Mouse (Mus musculus) cerebellum, postnatal 36 days (tissue): Measurements from ENCODE around the gene Mpdu1.
"Not testable (repeated sequence)": the region's sequence is repeated elsewhere in the genome, so short reads cannot be mapped to it uniquely, and the experiment has no call there.

ENCODE experiments used
- DNase-seq, 2 experiments: peaks; one replicate each; pipeline ENCODE4 v3.0.0; 2021 to 2022; ENCODE audit warnings: mixed read lengths in 2 of 2

The Mpdu1 gene

DNA sequence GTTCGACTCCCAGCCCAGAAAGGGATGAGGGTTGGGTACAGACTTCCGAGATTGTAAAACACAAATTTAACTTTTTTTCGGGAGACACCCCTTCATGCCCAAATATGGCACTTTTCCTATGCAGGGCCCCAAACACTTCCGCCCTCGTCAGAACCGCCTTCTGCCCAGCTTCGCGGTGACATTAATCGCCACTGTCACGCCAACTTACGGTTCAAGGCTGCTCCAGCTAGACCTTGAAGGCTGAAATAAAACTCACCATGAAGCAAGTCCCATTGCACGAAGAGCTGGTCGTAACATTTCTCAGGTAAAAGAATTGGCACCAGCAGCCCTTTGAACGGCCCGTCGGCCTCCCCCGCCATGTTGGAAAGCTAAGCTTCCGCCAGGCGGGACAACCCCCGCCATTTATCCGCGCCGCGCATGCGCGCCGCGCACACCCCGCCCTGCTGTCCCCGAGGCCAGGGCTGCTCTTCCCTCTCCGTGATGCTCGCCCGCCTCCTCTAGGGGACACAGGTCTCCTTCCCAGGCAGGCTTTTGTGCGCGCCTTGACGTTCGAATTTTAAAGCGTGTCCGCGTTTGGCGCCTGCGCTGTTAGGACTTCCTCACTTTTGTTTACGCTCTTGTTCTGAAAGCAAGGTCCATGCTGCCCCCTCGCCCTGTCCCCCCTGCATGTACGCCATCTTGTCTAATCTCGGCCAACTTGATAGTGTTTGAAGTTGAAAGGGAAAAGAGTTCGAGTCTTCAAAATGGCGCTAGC is at the start of gene Mpdu1:
Gene Mpdu1 (minus strand): TSS at position 430 of the 754 bp plus-strand sequence.
- DNase-seq: peak; percentile 91 to 94

DNA sequence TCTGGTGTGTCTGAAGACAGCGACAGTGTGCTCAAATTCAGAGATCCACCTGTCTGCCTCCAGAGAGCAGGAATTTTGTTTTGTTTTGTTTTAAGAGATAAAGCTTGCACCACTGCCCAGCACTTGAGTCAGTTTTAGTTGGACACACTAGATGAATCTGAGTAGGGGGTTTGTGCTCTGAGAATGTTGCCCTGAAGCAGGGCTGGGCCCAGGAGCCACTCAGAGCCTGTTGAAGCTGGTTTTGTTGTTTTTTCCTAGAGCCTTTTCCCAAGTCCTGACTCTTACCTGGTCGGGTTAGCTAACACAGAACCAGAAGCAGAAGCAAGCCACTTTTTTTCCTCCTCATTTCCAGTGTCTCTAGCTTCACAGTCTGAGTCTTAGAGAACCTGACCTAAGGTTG is 48.6 kb upstream of the Mpdu1 start:
- DNase-seq: no peak

DNA sequence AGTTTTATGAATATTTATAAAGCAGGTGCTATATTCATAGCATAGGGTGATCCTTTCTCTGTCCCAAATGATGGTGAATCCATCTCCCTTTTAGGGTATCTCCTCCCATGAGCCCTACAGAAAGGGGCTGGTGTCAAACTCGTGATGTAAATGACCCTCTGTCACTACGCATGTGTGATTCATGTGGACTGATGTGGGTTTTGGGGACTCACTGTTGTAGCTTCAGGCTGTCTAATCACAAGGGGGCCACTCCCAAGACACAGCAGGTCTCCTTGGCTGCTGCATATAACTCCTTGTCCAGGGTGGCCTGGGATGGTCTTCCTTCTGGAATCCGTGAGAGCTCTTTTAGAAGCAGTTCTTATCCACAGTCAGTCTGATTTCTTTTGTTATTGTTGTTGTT is 48.0 kb upstream of the Mpdu1 start:
- DNase-seq: no peak

DNA sequence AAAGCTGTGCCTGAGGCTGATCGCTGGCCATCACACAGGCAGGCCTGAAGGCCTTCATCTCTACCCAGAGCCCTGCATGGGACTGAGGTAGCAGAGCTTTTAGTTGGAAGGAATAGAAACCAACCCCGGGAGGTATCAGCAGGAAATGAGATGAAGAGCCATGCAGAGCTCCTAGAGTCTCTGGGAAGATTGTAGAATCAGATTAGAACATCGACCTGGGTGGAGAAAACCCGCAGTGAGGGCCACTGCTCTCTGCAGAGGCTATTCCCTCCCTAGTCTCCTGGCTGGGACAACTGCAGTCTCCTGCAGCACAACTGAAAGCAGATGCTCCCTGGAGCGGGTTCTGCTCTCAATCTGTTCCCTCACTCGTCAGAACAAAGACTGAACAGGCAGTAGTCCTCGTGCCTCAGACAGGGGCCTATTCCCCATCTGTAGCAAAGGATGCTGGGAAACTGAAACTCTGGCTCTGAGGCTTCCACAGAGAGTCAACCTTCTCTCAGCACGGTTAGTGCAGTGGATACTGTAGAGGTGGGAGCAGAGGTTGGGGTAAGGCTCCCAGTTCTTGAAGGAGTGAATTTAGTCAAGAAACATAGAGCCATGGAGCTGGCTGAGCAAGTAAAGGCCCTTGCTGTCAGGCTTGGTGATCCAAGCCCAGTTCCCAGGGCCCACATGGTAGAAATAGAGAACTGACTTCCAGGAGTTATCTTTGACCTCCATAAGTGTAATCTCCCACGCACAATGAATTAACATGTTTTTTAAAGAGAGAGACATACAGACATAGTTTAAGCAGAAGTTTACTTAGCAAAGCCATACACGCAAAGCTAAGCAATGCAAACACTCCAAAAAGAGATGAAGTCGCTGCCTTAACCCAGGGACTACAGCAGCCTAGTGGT is 47.4 kb upstream of the Mpdu1 start:
- DNase-seq: no peak

DNA sequence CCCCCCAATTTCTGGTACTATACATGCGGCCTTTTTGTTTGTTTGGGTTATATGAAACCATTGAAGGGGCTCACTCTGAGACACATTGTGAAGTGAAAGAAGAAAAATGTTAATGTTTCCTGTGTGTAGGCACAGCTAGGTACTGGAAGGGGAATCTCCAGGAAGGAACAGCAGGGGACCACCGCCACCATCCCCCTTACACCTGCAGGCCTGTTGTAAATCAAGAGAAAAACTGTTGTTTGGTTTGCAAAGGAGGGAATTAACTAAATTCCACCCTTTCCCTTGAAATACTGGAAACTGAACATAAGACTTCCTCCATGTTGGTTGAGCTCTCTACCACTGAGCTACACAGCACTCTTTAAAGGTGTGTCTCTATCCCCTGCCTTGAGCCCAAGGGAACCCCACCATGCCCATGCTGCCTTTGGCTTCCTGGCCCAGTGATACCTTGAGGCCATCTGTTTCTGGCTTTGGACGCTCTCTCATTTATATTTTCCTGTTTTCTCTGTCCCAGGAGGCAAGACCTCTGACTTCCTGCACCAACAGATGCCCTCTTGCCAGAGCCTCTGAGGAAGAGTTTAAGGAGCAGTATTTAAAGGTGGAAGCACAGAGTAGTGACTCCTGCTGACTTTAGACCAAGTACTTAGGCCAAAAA is 46.3 kb upstream of the Mpdu1 start:
- peak; percentile 28 to 30 for DNase-seq

DNA sequence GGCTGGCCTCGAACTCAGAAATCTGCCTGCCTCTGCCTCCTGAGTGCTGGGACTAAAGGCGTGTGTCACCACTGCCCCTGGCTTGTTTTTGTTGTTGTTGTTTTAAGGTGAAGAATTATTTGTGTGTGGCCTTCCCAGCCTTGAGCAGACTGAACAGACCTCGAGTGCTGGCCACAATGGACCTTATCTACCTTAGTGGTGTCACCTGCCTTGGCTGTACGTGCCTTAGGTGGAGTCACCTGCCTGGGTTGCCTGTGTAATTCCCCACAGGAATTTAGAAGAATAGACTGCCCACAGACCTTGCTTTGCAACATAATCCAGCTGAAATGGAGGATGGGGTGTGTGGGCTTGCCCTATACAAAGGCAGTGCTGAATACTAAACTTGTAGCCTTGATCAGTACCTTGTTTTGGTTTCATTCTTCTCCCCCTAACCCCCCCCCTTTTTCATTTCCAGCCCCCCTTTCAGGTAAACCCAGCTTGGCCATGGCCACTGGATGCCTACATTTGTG is 45.5 kb upstream of the Mpdu1 start:
- no peak for DNase-seq

DNA sequence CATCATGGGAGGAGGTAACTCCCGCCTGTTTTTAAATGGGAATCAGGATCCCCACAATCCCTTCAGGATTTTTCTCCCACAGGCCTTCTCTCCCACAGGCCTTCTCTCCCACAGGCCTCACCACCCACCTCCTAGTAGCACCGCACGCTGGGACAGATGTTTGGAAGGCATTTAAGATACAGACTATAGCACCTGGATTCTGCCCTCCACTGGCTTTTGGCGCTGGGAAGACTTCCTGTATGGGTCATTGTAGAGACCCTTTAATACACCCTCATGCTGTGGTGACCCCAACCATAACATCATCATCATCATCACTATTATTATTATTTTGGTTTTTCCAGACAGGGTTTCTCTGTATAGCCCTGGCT is 45.0 kb upstream of the Mpdu1 start:
- no peak for DNase-seq

DNA sequence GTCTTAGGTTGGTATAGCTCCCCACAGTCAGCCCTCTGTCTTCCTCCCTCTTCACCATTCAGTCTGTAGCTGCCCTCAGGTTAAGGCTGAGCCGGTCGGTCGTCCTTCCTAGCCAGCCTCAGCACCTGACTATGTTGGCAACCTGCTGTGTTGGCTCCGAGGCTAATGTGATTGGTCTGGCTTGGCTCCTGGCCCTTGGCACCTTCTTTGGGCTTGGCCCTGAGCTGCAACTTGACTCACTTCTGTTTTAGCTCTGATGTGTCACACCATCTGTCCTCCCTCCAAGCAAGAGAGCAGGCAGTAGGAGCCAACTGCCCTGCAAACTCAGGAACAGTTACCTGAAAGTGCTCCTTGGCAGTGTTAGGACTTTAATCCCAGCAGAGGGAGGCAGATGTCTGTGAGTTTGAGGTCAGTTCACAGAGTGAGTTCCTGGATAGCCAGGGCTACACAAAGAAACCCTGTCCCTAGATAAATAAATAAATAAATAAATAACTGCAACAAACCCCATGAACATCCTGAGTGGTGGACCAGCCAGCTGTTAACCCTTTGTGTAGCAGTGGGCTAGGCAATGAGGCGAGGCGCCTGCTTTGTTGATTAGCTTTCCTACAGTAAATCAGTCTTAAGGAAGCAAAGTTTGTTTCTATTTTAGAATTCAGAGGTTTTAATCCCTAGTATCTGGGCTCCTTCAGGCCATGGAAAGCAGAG is 44.5 kb upstream of the Mpdu1 start:
- peak; percentile 97 to 99 for DNase-seq

DNA sequence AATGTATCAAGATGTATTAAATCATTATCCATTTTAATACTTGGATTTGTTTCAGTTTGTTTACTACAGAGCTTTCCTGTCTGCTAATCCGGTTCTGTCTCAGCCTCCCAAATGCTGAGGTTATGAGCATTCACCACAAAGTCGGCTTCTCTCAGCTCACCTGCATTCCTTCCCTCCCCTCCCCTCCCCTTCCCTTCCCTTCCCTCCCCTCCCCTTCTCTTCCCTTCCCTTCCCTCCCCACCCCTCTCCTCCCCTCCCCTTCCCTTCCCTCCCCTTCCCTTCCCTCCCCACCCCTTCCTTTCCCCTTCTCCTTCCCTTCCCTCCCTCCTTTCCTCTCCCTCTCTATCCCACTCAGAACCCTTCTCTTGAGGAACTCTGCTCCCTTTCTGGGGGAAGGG is 42.2 kb upstream of the Mpdu1 start:
- DNase-seq: no peak

DNA sequence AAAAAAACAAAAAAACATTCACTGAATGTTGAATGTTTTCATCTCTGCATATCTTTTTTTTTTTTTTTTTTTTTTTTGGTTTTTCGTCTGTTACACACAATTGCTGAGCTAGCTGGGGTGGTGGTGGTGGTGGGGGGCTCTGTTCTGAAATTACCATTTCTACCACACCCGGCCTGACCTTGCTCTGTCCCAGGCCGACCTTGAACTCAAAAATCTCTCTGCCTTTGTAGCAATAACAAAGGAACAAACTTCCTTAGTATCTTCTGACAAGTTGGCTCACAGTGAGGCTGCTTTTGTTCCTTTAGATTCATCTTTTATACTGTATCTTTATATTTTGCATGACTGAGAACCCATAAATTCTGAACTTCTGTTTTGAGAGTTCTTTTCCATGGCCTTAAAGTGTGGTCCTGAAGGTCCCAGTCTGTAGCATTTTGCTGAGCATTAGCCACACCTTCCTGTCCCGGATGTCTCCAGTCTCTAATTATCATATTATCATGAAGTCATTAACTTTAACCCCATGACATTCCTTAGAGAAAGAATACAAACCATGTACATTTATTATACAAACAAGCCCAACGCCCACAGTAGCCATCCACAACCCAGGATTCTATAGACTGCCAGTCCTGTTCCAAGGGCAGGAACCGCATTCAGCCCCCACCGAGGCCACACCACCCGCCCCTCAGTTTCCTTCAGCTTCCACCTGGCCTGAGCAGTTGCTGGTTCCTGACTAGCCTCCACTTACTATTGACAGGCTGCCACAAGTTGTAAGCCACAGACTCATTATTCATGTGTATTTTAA is 41.6 kb upstream of the Mpdu1 start:
- no peak for DNase-seq

DNA sequence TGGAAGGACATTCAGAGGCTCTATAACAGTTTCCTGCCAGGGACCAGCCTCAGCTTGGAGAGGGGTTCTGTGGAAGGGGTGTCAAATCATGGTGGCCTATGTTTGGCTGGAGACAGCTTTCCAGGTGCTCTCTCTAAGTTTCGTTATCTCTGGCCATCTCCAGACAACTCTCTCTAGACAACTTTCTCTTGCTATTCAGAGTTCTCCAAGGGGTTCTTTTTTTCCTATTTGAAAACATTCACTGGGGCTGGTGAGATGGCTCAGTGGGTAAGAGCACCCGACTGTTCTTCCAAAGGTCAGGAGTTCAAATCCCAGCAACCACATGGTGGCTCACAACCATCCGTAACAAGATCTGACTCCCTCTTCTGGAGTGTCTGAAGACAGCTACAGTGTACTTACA is 40.9 kb upstream of the Mpdu1 start:
- not testable (repeated sequence) for DNase-seq

DNA sequence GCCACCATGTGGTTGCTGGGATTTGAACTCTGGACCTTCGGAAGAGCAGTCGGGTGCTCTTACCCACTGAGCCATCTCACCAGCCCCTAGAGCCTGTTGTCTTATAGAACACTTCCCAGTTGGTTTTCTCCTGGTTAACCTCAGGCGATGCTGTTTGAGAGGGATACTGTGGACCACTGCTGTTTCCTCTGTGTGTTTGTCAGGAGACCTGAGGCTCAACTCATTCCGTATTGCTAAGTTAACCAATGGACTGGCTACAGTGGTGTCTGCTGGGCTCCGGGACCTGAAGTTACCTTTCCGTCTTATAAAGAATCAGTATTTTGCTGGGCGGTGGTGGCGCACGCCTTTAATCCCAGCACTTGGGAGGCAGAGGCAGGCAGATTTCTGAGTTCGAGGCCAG is 40.4 kb upstream of the Mpdu1 start:
- not testable (repeated sequence) for DNase-seq

DNA sequence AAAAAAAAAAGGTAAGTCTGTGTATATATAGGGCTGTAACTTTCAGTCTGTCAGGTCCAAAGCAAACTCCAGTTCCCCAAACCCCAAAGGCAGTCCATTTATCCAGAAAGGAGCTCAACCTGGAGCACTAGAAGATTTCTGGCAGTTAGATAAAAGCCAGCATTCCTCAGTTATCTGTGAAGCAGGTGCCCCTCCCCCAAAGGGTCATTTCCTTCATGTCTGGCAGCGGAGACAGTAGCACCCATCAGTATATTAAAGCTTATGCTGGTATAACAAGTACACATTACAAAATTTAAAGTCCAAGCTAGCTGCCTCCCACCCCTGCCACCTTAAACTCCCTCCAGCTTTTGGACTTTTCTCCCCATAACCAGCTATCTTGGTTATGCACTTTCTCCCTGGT is 37.2 kb upstream of the Mpdu1 start:
- no peak for DNase-seq

DNA sequence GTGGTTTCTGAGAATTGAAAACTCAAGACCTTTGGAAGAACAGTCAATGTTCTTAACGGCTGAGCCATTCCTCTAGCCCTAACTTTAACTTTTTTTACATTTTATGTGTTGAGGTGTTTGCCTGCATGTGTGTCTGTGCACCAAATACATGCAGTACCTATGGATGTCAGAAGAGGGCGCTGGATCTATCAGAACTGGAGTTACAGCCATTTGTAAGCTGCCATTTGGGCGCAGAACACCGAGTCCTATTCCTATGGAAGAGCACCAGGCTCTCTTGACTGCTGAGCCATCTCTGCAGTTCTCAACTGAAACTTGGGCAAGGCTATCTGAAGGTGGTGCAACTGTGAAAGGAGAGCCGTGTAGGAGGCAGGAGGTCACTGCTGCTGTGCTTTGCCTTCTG is 36.1 kb upstream of the Mpdu1 start:
- DNase-seq: no peak

DNA sequence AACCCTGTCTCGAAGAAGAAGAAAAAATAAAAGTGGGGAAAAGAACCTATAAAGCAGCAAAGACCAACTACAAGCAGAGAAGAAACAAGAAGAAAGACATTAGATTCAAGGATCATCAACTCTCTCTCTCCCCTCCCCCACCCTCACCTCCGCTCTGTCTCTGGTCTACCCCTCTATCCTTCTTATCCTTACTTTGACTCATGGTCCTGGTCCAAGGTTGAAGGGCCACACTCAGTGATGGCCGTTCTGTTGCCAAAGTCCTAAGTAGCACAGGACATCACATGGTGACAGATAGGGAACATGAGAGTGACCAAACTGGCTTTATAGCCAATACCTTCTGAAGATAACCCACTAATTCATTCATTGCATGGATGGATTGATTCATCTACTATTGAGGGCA is 35.0 kb upstream of the Mpdu1 start:
- DNase-seq: no peak

DNA sequence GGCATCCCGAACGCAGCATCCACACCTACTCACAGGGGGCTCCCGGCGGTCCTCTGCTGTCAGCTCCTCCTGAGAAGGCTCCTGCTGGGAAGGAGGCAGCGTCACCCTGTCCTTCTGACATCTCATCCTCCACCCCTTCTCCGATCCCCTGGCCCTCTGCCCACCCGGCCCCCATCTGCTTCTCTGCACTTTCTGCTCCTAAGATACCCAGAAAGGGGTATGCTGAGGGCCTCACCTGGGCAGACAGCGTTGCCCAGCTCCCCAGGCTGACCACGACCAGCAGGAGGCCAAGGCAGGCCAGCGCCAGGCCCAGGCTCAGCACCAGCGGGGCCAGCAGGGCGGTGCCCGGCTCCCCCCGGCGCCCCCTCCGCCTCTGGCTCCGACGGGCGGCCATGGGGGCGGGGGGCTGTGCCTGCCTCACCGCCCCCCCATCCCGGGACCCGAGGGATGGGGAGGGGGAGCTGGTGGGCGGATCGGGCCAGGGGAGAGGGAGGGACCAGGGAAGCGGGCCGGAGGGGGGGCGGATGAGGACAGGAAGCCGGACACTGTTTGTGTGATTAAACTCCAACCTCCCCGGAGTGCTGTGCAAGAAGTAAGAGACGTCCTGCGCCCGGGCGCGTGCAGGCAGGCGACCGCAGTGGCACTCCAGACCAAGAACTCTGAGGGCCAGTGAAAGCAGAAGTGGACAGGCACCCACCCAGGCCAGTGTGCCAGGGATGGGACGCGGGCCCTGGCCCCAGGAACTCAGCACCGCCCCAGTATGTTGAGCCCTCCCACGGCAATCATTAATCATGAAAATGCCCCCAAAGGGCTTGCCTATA is 33.1 kb upstream of the Mpdu1 start, which contains the start of the genes Tnfsf12 and Tnfsfm13:
Gene Tnfsf12 (minus strand): TSS at position 489 of the 821 bp plus-strand sequence.
Gene Tnfsfm13 (minus strand): TSS at position 738 of the 821 bp plus-strand sequence.
- peak; percentile 66 to 67 for DNase-seq

DNA sequence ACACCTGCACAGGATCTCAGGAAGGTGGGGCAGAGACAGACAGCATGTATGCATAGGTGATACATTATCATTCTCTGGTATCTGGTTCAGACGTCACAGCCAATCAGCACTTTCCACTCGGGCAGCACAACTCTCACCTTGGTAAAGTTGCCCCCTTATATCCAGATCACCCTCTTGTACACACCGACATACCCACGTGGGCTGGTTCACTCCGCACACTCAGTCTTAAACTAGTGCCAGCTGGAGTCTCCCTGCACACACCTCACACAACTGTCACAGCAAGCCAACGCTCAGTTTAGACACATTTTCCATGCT is 32.6 kb upstream of the Mpdu1 start:
- DNase-seq: no peak

DNA sequence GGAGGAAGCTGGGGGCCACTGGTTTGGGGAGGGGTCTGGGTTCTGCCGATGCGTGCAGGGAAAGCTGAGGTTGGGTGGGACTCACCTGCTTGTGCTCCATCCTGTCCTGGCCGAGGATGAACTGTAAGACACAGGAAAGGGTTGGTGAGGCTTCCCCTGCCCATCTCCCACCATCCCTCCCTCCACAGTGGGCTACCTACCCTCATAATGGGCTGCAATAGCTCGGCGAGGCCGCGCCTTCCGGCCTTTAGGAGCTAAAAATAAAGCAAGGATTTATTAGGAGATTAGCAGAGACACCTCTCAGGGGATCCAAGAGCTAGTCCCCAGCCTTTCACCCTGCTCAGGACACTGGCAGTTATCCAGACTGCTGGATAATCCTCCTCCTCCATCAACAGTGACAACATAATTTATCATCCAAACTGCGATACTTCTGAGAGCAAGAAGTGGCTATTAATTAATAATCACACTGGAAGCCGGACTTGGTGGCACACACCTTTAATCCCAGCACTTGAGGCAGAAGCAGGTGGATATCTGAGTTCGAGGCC is 31.1 kb upstream of the Mpdu1 start:
- DNase-seq: no peak

DNA sequence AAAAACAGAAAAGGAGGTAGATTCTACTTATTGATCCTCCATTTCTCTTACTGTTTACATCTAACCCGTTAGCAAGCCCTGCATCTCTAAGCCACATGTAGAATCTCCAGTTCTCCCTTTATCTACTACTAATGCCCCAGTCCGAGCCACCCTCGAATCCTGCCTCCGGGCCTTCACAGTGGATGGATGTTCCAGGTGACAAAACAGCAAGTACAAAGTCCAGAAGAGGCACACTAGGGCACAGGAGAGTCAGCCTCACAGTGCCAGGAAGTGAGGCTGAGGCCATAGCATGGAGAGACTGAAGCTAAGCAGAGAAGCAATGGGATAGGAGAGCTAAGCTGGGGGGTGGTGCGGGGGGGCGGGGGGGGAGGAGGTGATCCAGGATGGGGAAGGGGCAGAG is 30.4 kb upstream of the Mpdu1 start:
- no peak for DNase-seq

DNA sequence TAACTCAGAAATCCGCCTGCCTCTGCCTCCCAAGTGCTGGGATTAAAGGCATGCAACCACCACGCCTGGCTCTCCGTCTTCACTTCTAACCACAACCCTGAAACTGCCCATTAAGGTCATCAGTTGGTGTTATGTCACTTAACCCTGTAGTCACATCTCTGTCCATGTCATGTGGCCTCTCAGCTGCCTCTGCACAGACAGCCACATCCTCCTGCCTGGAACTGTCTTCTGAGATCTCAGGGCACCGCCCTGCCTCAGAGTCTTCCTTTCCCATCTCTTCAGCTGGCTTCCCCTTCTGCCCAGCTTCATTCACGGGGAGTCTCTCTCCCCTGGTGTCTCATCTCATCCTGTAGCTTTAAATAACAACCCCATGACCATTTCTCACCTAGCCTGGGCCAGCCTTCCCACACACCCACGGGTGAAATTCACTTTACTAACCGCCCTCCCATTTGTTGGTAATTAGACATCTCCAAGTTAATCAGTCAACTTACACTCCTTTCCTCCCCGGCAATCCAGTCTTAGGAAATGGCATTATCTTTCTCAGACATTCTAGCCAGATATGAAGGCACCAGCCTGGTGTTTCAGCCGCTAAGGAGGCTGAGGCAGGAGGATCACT is 29.9 kb upstream of the Mpdu1 start:
- DNase-seq: no peak
